Comparison of ENCODE assay signal across 9 mouse cellular contexts in the genomic region with DNA sequence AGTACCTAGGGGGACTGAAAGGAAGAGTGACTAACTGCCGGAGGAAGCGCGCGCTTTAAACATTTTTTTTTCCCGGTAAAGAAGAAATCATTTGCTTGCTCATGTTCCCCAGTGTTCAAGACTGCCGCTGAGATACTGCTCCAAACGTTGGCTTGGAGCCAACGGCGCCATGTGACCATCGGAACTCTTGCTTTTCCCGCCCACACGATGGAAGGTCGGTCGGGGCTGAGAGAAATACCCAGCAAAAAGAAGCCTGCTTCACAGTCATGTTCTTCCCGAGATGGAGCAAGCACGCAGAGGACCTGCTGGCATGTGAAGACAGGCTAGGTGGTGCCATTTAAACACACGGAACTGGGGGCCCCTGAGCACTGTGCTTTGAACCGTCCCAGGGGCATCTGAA.
DNase-seq lines count a peak whose midpoint lies in the region; ATAC-seq and TF ChIP-seq lines count a peak whose summit lies in the region.
"Had no signal": no experiment of that assay in that cellular context is flagged by ENCODE, and none has a peak within 500 bp of the region (broad histone marks: within the 10 kb centered on the region; RNA-seq: fewer than 3 reads in every experiment).

No protein-coding gene starts in this region.

- 37% methylated on average over 18 of the region's 18 CpGs for WGBS in lung, postnatal 0 days
- 63% methylated on average over 18 of the region's 18 CpGs for WGBS in embryonic facial prominence, embryonic 15.5 days
- WGBS in midbrain, postnatal 0 days: 63% methylated on average over 18 of the region's 18 CpGs

- no peak overlapping the region for H3K9ac ChIP-seq in lung, postnatal 0 days (replicated peaks; ENCODE audit: low read depth)
- no peak overlapping the region for H3K9ac ChIP-seq in embryonic facial prominence, embryonic 15.5 days
- no peak overlapping the region for H3K9ac ChIP-seq in midbrain, postnatal 0 days (replicated peaks; ENCODE audit: low read length, poor library complexity, severe bottlenecking)
- H3K9ac ChIP-seq: limb, embryonic 15.5 days had no signal

- peak overlapping the region; percentile 32; the same call in 1 of the 2 replicates for H3K4me2 ChIP-seq in lung, postnatal 0 days (replicated peaks; ENCODE audit: low read depth, low read length)
- H3K4me2 ChIP-seq in embryonic facial prominence, embryonic 15.5 days (replicated peaks): 0 out of 2 replicates have a peak overlapping the region, but pooled peaks have one; percentile 0
- peak overlapping the region; percentile 10; the same call in 1 of the 2 replicates for H3K4me2 ChIP-seq in midbrain, postnatal 0 days (ENCODE audit: low read depth, low read length, poor library complexity, severe bottlenecking)
- H3K4me2 ChIP-seq: limb, embryonic 15.5 days had no signal

- no peaks in the 10 kb centered on the region for H3K27me3 ChIP-seq in lung, postnatal 0 days (replicated peaks; ENCODE audit: insufficient read depth, low read length)
- no peaks in the 10 kb centered on the region for H3K27me3 ChIP-seq in embryonic facial prominence, embryonic 15.5 days
- no peaks in the 10 kb centered on the region for H3K27me3 ChIP-seq in midbrain, postnatal 0 days (ENCODE audit: insufficient read depth, low read length)
- H3K27me3 ChIP-seq: limb, embryonic 15.5 days had no signal

- no peaks in the 10 kb centered on the region for H3K9me3 ChIP-seq in lung, postnatal 0 days (ENCODE audit: low read length)
- no peaks in the 10 kb centered on the region for H3K9me3 ChIP-seq in embryonic facial prominence, embryonic 15.5 days (replicated peaks)
- no peaks in the 10 kb centered on the region for H3K9me3 ChIP-seq in midbrain, postnatal 0 days (ENCODE audit: low read length)
- H3K9me3 ChIP-seq: limb, embryonic 15.5 days had no signal

- no peak for TF ChIP-seq EP300 in lung, postnatal 0 days (IDR thresholded peaks at IDR 0.05)

- ATAC-seq in frontal cortex, adult (ENCODE audit: low TSS enrichment): peak; percentile 64
- no peak for ATAC-seq in lung, postnatal 0 days
- no peak for ATAC-seq in embryonic facial prominence, embryonic 15.5 days (ENCODE audit: insufficient number of reproducible peaks, low FRiP score, low TSS enrichment, low read depth)
- no peak; the same call in 1 of the 2 replicates for ATAC-seq in midbrain, postnatal 0 days (ENCODE audit: low FRiP score)

- no peak overlapping the region; the same call in 1 of the 2 replicates for H3K4me3 ChIP-seq in lung, postnatal 0 days (ENCODE audit: low read depth, low read length)
- no peak overlapping the region for H3K4me3 ChIP-seq in embryonic facial prominence, embryonic 15.5 days (replicated peaks)
- no peak overlapping the region for H3K4me3 ChIP-seq in midbrain, postnatal 0 days (ENCODE audit: low read depth, low read length)
- H3K4me3 ChIP-seq: limb, embryonic 15.5 days had no signal

- no peak for TF ChIP-seq CTCF in lung, postnatal 0 days (IDR thresholded peaks at IDR 0.05)
- no peak for TF ChIP-seq CTCF in midbrain, postnatal 0 days (IDR thresholded peaks at IDR 0.05)

- H3K36me3 ChIP-seq in lung, postnatal 0 days (ENCODE audit: insufficient read depth, low read length): no peaks in the 10 kb centered on the region
- no peaks in the 10 kb centered on the region for H3K36me3 ChIP-seq in embryonic facial prominence, embryonic 15.5 days
- H3K36me3 ChIP-seq in midbrain, postnatal 0 days (ENCODE audit: insufficient read depth, low read length): no peaks in the 10 kb centered on the region
- H3K36me3 ChIP-seq: limb, embryonic 15.5 days had no signal

- no peak for DNase-seq in frontal cortex, postnatal 14 days (ENCODE audit: low spot score in 2 of 2)
- peak; percentile 51 for DNase-seq in lung, postnatal 0 days (ENCODE audit: low spot score)
- DNase-seq in lung, postnatal 14 days: no peak
- DNase-seq in midbrain, postnatal 0 days (ENCODE audit: low spot score): peak; percentile 55
- no peak for DNase-seq in thymus, postnatal 0 days (ENCODE audit: low spot score)
- DNase-seq in ovary, postnatal 14 days (ENCODE audit: low spot score): no peak

- H3K27ac ChIP-seq in lung, postnatal 0 days (ENCODE audit: low read length): no peak overlapping the region
- no peak overlapping the region for H3K27ac ChIP-seq in embryonic facial prominence, embryonic 15.5 days (replicated peaks)
- H3K27ac ChIP-seq in midbrain, postnatal 0 days (ENCODE audit: low read depth, low read length): no peak overlapping the region
- H3K27ac ChIP-seq: limb, embryonic 15.5 days had no signal

- H3K4me1 ChIP-seq in lung, postnatal 0 days (ENCODE audit: insufficient read depth, low read depth, low read length): no peaks in the 10 kb centered on the region; the same call in 1 of the 2 replicates
- no peaks in the 10 kb centered on the region for H3K4me1 ChIP-seq in embryonic facial prominence, embryonic 15.5 days
- H3K4me1 ChIP-seq in midbrain, postnatal 0 days (ENCODE audit: insufficient read depth, low read length): no peaks in the 10 kb centered on the region
- H3K4me1 ChIP-seq: limb, embryonic 15.5 days had no signal

Comparison
In these comparisons a context has a peak if more than half of its experiments do, and no peak if none do; other contexts are left out.
1. DNase-seq: peak in lung, postnatal 0 days (single experiment) and midbrain, postnatal 0 days (single experiment); none in frontal cortex, postnatal 14 days (0 of 2), lung, postnatal 14 days (single experiment), thymus, postnatal 0 days (single experiment) and ovary, postnatal 14 days (single experiment).
2. Peak in every context shown above with its lines, with median percentiles within 50 percentile points of each other: H3K4me2 ChIP-seq.